Mouse (Mus musculus): ENCODE results near the gene Sh2b3.

Sh2b3 gene
- long read RNA-seq, experiment 1, partial matches to known transcripts = 4 of 8 reads
- long read RNA-seq, experiment 1, other reads (novel, unspliced or antisense) = 4 of 8 reads
- long read RNA-seq, experiment 2, partial matches to known transcripts = 5 of 13 reads
- long read RNA-seq, experiment 2, other reads (novel, unspliced or antisense) = 5 of 13 reads

GRCm38 (mm10) chr5:121837441-121838340 lies at the start of gene Sh2b3:
TSS of gene Sh2b3 (minus strand) at chr5:121837646.
- intact Hi-C loops (cut with DNase I) = no loop called here

- intact Hi-C loops (cut with DNase I) = loop anchor here (5.0 kb wide), 1 partner anchor 59 kb away; no protein-coding TSS in a partner anchor
These were observed 45.9 kb upstream of the Sh2b3 start for GRCm38 (mm10) chr5:121883356-121883755.

GRCm38 (mm10) chr5:121879211-121879610 lies 41.8 kb upstream of the Sh2b3 start:
- intact Hi-C loops (cut with DNase I) = no loop called here

- intact Hi-C loops (cut with DNase I) = no loop called here
These were observed 41.3 kb upstream of the Sh2b3 start for GRCm38 (mm10) chr5:121878703-121879102.

- intact Hi-C loops (cut with DNase I) = no loop called here
These were observed 39.5 kb upstream of the Sh2b3 start for GRCm38 (mm10) chr5:121876901-121877300.

GRCm38 (mm10) chr5:121875041-121875440 lies 37.6 kb upstream of the Sh2b3 start:
- intact Hi-C loops (cut with DNase I) = no loop called here

GRCm38 (mm10) chr5:121872158-121872557 lies 34.7 kb upstream of the Sh2b3 start:
- intact Hi-C loops (cut with DNase I) = loop anchor here (2.0 kb wide), 1 partner anchor 217 kb away; no protein-coding TSS in a partner anchor

- intact Hi-C loops (cut with DNase I) = loop anchor here (2.0 kb wide), 1 partner anchor 217 kb away; no protein-coding TSS in a partner anchor
These were observed 34.1 kb upstream of the Sh2b3 start for GRCm38 (mm10) chr5:121871515-121872030.

GRCm38 (mm10) chr5:121870832-121871231 lies 33.4 kb upstream of the Sh2b3 start:
- intact Hi-C loops (cut with DNase I) = no loop called here

- intact Hi-C loops (cut with DNase I) = no loop called here
These were observed 30.5 kb upstream of the Sh2b3 start for GRCm38 (mm10) chr5:121867963-121868362.

- intact Hi-C loops (cut with DNase I) = no loop called here
These were observed 26.9 kb upstream of the Sh2b3 start for GRCm38 (mm10) chr5:121864330-121864729.

GRCm38 (mm10) chr5:121861964-121862363 lies 24.5 kb upstream of the Sh2b3 start:
- intact Hi-C loops (cut with DNase I) = no loop called here

- intact Hi-C loops (cut with DNase I) = no loop called here
These were observed 21.0 kb upstream of the Sh2b3 start for GRCm38 (mm10) chr5:121858427-121858826.

- intact Hi-C loops (cut with DNase I) = no loop called here
These were observed 19.3 kb upstream of the Sh2b3 start for GRCm38 (mm10) chr5:121856740-121857139.

GRCm38 (mm10) chr5:121854768-121855167 lies 17.3 kb upstream of the Sh2b3 start:
- intact Hi-C loops (cut with DNase I) = no loop called here

- intact Hi-C loops (cut with DNase I) = no loop called here
These were observed 16.1 kb upstream of the Sh2b3 start for GRCm38 (mm10) chr5:121853368-121854051.

GRCm38 (mm10) chr5:121849478-121850349 lies 12.3 kb upstream of the Sh2b3 start:
- intact Hi-C loops (cut with DNase I) = loop anchor here (5.0 to 10.0 kb wide), 2 partner anchors 55 to 137 kb away; partner anchors contain the start of gene Atxn2

- intact Hi-C loops (cut with DNase I) = loop anchor here (5.0 to 10.0 kb wide), 2 partner anchors 54 to 136 kb away; partner anchors contain the start of gene Atxn2
These were observed 11.3 kb upstream of the Sh2b3 start, which contains the start of gene Pheta1 for GRCm38 (mm10) chr5:121848743-121849142. TSS of gene Pheta1 (plus strand) at chr5:121848984.

- intact Hi-C loops (cut with DNase I) = loop anchor here (5.0 to 10.0 kb wide), 2 partner anchors 53 to 136 kb away; partner anchors contain the start of gene Atxn2
These were observed 10.6 kb upstream of the Sh2b3 start for GRCm38 (mm10) chr5:121848035-121848519.

- intact Hi-C loops (cut with DNase I) = loop anchor here (5.0 to 10.0 kb wide), 2 partner anchors 52 to 135 kb away; partner anchors contain the start of gene Atxn2
These were observed 9.8 kb upstream of the Sh2b3 start for GRCm38 (mm10) chr5:121847269-121847668.

All from adrenal gland (tissue).